Mouse (Mus musculus): ENCODE data around the gene Vwa3b. TPM values are rescaled to one million over a fixed set of nuclear protein-coding genes. Genes with fewer than 3 reads are reported as not detected.
A peak's percentile ranks its signal among the peaks of the same experiment; 100 is the strongest.

Vwa3b gene
- polyA plus RNA-seq, 1 experiment from 2014 or later, result 0.52 TPM

DNA sequence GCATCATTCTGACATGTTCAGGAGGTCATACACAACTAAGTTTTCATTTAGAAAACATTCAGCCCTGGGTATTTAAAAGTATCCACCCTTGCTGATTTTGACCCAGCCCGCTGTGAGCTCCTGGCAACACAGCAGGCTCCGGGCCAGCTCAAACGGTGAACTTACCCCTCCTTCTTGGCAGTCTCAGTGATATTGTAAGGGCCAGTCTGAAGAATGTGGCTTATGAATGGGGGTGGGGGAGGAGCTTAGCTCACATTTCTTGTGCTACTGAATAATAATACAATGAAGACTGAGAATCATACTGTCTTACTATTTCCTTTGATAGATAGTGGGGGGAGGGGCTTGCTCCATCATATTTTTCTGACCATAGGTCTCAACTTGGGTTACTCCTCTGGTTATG lies 78.8 kb downstream of the Vwa3b start:
- no peak for ATAC-seq (ENCODE audit: low read depth)

GRCm38 (mm10) chr1:37113781-37114180 lies 87.4 kb downstream of the Vwa3b start:
- ATAC-seq (ENCODE audit: low read depth), result no peak
- 79% methylated on average over 6 of the region's 6 CpGs for WGBS

More for the DNA sequence above, 78.8 kb downstream of the Vwa3b start:
- H3K4me2 ChIP-seq, result no peak overlapping the region
- no peaks in the 10 kb centered on the region; the same call in 1 of the 2 replicates for H3K27me3 ChIP-seq
- no peaks in the 10 kb centered on the region for H3K36me3 ChIP-seq
- no peaks in the 10 kb centered on the region for H3K9me3 ChIP-seq
- no peak overlapping the region for H3K4me3 ChIP-seq
- 47% methylated on average over 3 of the region's 3 CpGs for WGBS
- H3K4me1 ChIP-seq (replicated peaks), result peaks cover 15% of the 10 kb centered on the region
- H3K27ac ChIP-seq (replicated peaks), result no peak overlapping the region
- H3K9ac ChIP-seq, result no peak overlapping the region

GRCm38 (mm10) chr1:37115847-37116246 lies 89.5 kb downstream of the Vwa3b start:
- H3K27ac ChIP-seq (replicated peaks), result no peak overlapping the region
- H3K4me3 ChIP-seq, result no peak overlapping the region
- H3K9ac ChIP-seq, result no peak overlapping the region
- no peaks in the 10 kb centered on the region for H3K9me3 ChIP-seq
- no peaks in the 10 kb centered on the region for H3K27me3 ChIP-seq
- no peak for ATAC-seq (ENCODE audit: low read depth)
- WGBS, result 92% methylated on average over 5 of the region's 5 CpGs
- no peaks in the 10 kb centered on the region for H3K36me3 ChIP-seq
- H3K4me1 ChIP-seq (replicated peaks), result peaks cover 1% of the 10 kb centered on the region
- no peak overlapping the region for H3K4me2 ChIP-seq

More at GRCm38 (mm10) chr1:37113781-37114180, 87.4 kb downstream of the Vwa3b start:
- Histone ChIP-seq H3K4me1 (replicated peaks) (peaks cover 14% of the 10 kb centered on the region; the same call in 1 of the 2 replicates), H3K9me3 (no peaks in the 10 kb centered on the region), H3K9ac (no peak overlapping the region), H3K36me3 (no peaks in the 10 kb centered on the region), H3K4me3 (no peak overlapping the region), H3K27me3 (no peaks in the 10 kb centered on the region), H3K27ac (replicated peaks) (no peak overlapping the region), H3K4me2 (no peak overlapping the region)

DNA sequence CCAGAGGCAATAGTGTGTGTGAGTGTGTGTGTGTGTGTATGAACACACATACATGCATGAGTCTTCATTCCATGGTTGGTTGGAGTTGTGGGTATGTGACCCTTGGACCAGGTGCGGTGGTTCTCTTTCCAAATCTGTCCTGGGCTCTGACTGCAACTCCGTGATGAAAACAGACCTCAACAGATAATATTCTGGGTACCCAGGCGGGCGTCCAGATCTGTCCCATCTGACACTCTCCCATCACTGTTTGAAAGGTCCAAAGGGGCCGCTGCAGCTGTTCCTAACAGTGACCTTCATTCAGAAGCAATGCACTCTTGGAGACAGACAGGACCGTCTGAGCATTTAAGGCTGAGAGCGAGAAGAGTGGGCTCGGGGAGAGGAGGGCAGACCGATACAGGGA lies 90.2 kb downstream of the Vwa3b start:
- ATAC-seq (ENCODE audit: low read depth), result no peak
- no peak overlapping the region for H3K27ac ChIP-seq (replicated peaks)
- WGBS, result 81% methylated on average over 9 of the region's 9 CpGs

GRCm38 (mm10) chr1:37117964-37118363 lies 91.6 kb downstream of the Vwa3b start:
- no peak for ATAC-seq (ENCODE audit: low read depth)
- H3K36me3 ChIP-seq, result no peaks in the 10 kb centered on the region
- H3K9ac ChIP-seq, result no peak overlapping the region
- H3K27ac ChIP-seq (replicated peaks), result no peak overlapping the region
- no peaks in the 10 kb centered on the region for H3K9me3 ChIP-seq
- no peaks in the 10 kb centered on the region for H3K27me3 ChIP-seq
- peaks cover 16% of the 10 kb centered on the region for H3K4me1 ChIP-seq (replicated peaks)
- H3K4me3 ChIP-seq, result no peak overlapping the region
- H3K4me2 ChIP-seq, result no peak overlapping the region
- 75% methylated on average over 5 of the region's 5 CpGs for WGBS

More for the DNA sequence above, 90.2 kb downstream of the Vwa3b start:
- Histone ChIP-seq H3K9me3 (no peaks in the 10 kb centered on the region), H3K36me3 (no peaks in the 10 kb centered on the region), H3K4me1 (replicated peaks) (peaks cover 6% of the 10 kb centered on the region), H3K4me2 (no peak overlapping the region), H3K9ac (no peak overlapping the region), H3K27me3 (no peaks in the 10 kb centered on the region), H3K4me3 (no peak overlapping the region)

DNA sequence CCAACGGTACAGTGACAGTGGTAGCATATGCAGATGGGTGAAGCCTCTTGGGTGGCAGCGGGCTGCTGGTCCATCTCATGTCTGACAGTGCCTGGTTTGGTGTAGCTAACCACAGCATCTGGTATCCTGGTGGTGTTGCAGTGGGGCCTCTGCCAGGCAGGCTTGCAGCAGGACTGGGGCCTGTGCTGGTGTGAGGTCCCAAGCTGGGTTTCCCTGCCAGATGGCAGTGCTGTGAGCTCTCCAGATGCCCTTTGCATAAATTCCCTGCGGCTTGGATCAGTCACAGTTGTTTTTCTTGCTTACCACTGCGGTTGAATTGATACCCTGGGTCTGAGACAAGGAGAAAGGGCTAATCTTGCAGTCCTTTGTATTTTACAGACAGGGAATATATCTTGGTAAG lies 95.9 kb downstream of the Vwa3b start:
- ATAC-seq (ENCODE audit: low read depth), result peak; percentile 91
- H3K27ac ChIP-seq (replicated peaks), result peak overlapping the region; percentile 71
- no peak overlapping the region for H3K9ac ChIP-seq
- no peaks in the 10 kb centered on the region for H3K36me3 ChIP-seq
- H3K4me2 ChIP-seq, result no peak overlapping the region
- 19% methylated on average over 4 of the region's 4 CpGs for WGBS
- peaks cover 20% of the 10 kb centered on the region for H3K4me1 ChIP-seq (replicated peaks)
- H3K27me3 ChIP-seq, result no peaks in the 10 kb centered on the region
- H3K9me3 ChIP-seq, result no peaks in the 10 kb centered on the region
- no peak overlapping the region for H3K4me3 ChIP-seq

DNA sequence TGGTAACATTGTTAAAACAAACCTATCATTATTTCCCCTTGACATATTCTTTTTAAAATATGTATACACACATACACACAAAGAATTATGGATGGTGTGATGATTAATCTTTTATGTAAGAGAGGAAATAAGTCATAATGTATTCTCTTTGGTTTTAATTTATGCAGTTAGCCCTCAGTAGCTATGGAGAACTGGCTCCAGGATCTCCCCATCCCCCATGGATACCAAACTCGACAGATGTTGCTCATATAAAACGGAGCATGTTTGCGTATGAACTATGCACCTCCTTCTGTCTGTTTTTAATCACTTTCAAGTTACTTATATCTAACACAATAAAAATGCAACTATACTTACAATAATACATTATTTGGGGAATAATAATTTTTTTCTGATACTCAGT lies 96.4 kb downstream of the Vwa3b start:
- no peaks in the 10 kb centered on the region for H3K9me3 ChIP-seq
- 20% methylated on average over 3 of the region's 3 CpGs for WGBS
- no peaks in the 10 kb centered on the region for H3K27me3 ChIP-seq
- H3K4me3 ChIP-seq, result no peak overlapping the region
- H3K36me3 ChIP-seq, result no peaks in the 10 kb centered on the region
- no peak overlapping the region for H3K27ac ChIP-seq (replicated peaks)
- ATAC-seq (ENCODE audit: low read depth), result peak; percentile 70; the same call in 1 of the 2 replicates
- H3K4me2 ChIP-seq, result no peak overlapping the region
- peaks cover 20% of the 10 kb centered on the region for H3K4me1 ChIP-seq (replicated peaks)
- H3K9ac ChIP-seq, result no peak overlapping the region

- 76% methylated on average over 12 of the region's 12 CpGs for WGBS
- H3K36me3 ChIP-seq, result no peaks in the 10 kb centered on the region
- H3K9ac ChIP-seq, result no peak overlapping the region
- H3K4me2 ChIP-seq, result no peak overlapping the region
- H3K27me3 ChIP-seq, result no peaks in the 10 kb centered on the region
- no peak for ATAC-seq (ENCODE audit: low read depth)
- H3K9me3 ChIP-seq, result no peaks in the 10 kb centered on the region
- no peak overlapping the region for H3K4me3 ChIP-seq
- H3K4me1 ChIP-seq (replicated peaks), result peaks cover 20% of the 10 kb centered on the region
- no peak overlapping the region for H3K27ac ChIP-seq (replicated peaks)
Measured at GRCm38 (mm10) chr1:37124696-37125349, 98.4 kb downstream of the Vwa3b start.

DNA sequence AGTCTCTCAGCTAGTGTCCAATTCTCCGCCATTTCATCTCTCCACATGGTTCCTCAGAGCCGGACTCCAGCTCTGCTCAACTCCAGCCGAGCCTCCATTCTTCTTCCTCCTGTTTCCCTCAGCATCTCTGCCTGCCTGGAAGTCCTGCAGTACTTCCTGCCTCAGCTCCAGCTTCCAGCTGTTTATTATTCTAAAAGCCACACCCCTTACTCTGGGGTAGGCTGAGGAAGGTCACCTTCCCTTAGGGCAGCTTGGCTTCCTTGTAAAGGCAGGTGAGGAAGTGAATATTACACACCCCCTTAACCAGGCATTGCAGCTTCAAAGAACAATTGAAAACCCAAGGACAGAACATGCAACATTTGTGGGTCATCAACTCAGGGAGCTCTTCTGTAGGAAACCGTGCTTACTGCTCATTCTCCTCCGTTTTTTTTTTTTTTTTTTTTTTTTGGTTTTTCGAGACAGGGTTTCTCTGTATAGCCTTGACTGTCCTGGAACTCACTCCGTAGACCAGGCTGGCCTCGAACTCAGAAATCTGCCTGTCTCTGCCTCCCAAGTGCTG lies 103.7 kb downstream of the Vwa3b start:
- no peak for ATAC-seq (ENCODE audit: low read depth)
- Histone ChIP-seq H3K9me3 (no peaks in the 10 kb centered on the region), H3K4me3 (no peak overlapping the region), H3K27me3 (no peaks in the 10 kb centered on the region), H3K4me2 (no peak overlapping the region), H3K27ac (replicated peaks) (no peak overlapping the region), H3K36me3 (no peaks in the 10 kb centered on the region), H3K4me1 (replicated peaks) (no peaks in the 10 kb centered on the region), H3K9ac (no peak overlapping the region)
- WGBS, result 83% methylated on average over 8 of the region's 8 CpGs

DNA sequence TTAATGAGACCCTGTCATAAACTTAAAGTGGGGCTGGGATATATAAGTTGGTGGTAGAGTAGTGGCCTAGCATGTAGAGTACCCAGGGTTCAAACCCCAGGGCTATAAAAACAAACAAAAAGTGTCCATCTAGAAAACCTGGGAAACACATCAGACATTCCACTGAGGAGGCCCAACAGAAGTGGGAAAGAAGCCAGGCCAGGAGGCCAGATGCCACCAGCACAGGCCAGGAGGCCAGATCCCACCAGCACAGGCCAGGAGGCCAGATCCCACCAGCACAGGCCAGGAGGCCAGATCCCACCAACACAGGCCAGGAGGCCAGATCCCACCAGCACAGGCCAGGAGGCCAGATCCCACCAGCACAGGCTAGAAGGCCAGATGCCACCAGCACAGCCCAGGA lies 104.8 kb downstream of the Vwa3b start:
- Histone ChIP-seq H3K27ac (replicated peaks) (no peak overlapping the region), H3K9ac (no peak overlapping the region), H3K4me3 (no peak overlapping the region), H3K27me3 (no peaks in the 10 kb centered on the region), H3K4me1 (replicated peaks) (no peaks in the 10 kb centered on the region), H3K4me2 (no peak overlapping the region), H3K36me3 (no peaks in the 10 kb centered on the region), H3K9me3 (no peaks in the 10 kb centered on the region)
- ATAC-seq (ENCODE audit: low read depth), result no peak

GRCm38 (mm10) chr1:37132433-37132832 lies 106.0 kb downstream of the Vwa3b start:
- no peak overlapping the region for H3K4me3 ChIP-seq
- no peak overlapping the region for H3K4me2 ChIP-seq
- H3K4me1 ChIP-seq (replicated peaks), result no peaks in the 10 kb centered on the region
- ATAC-seq (ENCODE audit: low read depth), result no peak
- H3K9ac ChIP-seq, result no peak overlapping the region
- H3K27me3 ChIP-seq, result no peaks in the 10 kb centered on the region
- no peak overlapping the region for H3K27ac ChIP-seq (replicated peaks)
- H3K36me3 ChIP-seq, result no peaks in the 10 kb centered on the region
- 59% methylated on average over 7 of the region's 7 CpGs for WGBS
- no peaks in the 10 kb centered on the region for H3K9me3 ChIP-seq

DNA sequence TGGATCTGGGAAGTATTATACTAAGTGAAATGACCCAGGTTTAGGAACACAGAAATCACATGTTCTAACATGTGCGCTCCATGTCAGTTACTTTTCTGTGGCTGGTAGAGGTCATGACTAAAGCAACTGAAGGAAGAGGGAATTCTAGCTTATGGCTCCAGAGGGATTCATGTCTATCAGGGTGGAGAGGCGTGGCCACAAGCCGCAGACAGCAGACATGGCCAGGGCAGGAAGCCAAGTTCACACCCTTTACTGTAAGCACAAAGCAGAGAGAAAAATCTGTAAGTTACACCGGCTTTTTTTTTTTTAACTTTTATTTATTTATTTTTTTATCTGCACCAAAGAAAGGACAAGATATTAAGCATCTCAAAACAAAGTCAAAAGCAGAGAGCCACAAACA lies 119.6 kb downstream of the Vwa3b start:
- ATAC-seq (ENCODE audit: low read depth), result no peak
- no peak overlapping the region for H3K4me3 ChIP-seq
- H3K36me3 ChIP-seq, result no peaks in the 10 kb centered on the region
- no peak overlapping the region for H3K9ac ChIP-seq
- H3K27me3 ChIP-seq, result no peaks in the 10 kb centered on the region
- H3K27ac ChIP-seq (replicated peaks), result no peak overlapping the region
- H3K4me2 ChIP-seq, result no peak overlapping the region
- no peaks in the 10 kb centered on the region for H3K4me1 ChIP-seq (replicated peaks)
- 70% methylated on average over 4 of the region's 4 CpGs for WGBS
- no peaks in the 10 kb centered on the region for H3K9me3 ChIP-seq

GRCm38 (mm10) chr1:37149866-37150265 lies 123.5 kb downstream of the Vwa3b start:
- H3K27me3 ChIP-seq, result no peaks in the 10 kb centered on the region
- no peaks in the 10 kb centered on the region for H3K4me1 ChIP-seq (replicated peaks)
- H3K27ac ChIP-seq (replicated peaks), result no peak overlapping the region
- no peak overlapping the region for H3K9ac ChIP-seq
- H3K36me3 ChIP-seq, result no peaks in the 10 kb centered on the region
- H3K4me2 ChIP-seq, result no peak overlapping the region
- ATAC-seq (ENCODE audit: low read depth), result no peak
- H3K4me3 ChIP-seq, result no peak overlapping the region
- H3K9me3 ChIP-seq, result no peaks in the 10 kb centered on the region
- 91% methylated on average over 7 of the region's 7 CpGs for WGBS

All from neural tube, embryonic 13.5 days (tissue).